Mouse (Mus musculus) olfactory bulb, adult 2 months (tissue): Measurements from ENCODE around the gene Stard3.

Experiments used
- CTCF ChIP-seq: fragments of 200-500 bp; IDR thresholded peaks from 2 replicates; pipeline ENCODE4 v1.5.1; 2012; ENCODE audit warnings: low read depth, mild to moderate bottlenecking, low read length, moderate library complexity; ENCODE audit not compliant: insufficient read depth
- POLR2A ChIP-seq: fragments of 200-500 bp; IDR thresholded peaks from 2 replicates; pipeline ENCODE4 v1.6.1; 2012; ENCODE audit warnings: mild to moderate bottlenecking, low read depth, low read length, moderate library complexity; ENCODE audit not compliant: insufficient read depth

- TF ChIP-seq CTCF (no peak), POLR2A (no peak)
Observed at GRCm38 (mm10) chr11:98349308-98349707, 8.9 kb upstream of the Stard3 start.
